ENCODE assay signal across 15 mouse cellular contexts in the genomic region with DNA sequence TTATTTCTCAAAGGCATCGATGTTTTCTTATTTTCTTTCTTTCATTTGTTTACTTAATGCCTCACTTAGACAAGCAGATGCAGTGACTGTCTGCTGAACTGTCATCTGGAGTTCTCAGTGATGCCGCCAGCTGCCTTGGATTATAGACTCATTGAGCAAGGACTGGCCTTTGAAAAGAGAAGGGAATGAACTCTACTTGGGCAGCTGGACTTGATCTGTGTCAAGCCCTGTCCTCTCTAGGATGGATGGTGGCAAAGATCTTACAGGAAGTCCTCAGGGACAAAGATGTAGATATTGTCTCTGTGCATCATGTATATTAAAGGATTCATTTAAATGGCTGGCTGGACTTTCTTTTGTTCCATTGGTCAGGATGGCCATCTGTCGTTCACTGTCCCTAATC. TPM values are rescaled to one million over a fixed set of nuclear protein-coding genes. Genes with fewer than 3 reads are reported as not detected.
DNase-seq lines count a peak whose midpoint lies in the region; ATAC-seq lines count a peak whose summit lies in the region.
"Had no signal": no experiment of that assay in that cellular context is flagged by ENCODE, and none has a peak within 500 bp of the region (broad histone marks: within the 10 kb centered on the region; RNA-seq: fewer than 3 reads in every experiment).

No protein-coding gene starts in this region.

- no peaks in the 10 kb centered on the region for H3K36me3 ChIP-seq in forebrain, embryonic 12.5 days (replicated peaks)
- H3K36me3 ChIP-seq in hindbrain, embryonic 16.5 days (ENCODE audit: control insufficient read depth, insufficient read depth, low read length): no peaks in the 10 kb centered on the region
- no peaks in the 10 kb centered on the region for H3K36me3 ChIP-seq in midbrain, embryonic 14.5 days (ENCODE audit: control insufficient read depth, insufficient read depth, low read length)

- 49% methylated on average over 3 of the region's 3 CpGs for WGBS in forebrain, embryonic 12.5 days
- 33% methylated on average over 3 of the region's 3 CpGs for WGBS in hindbrain, embryonic 16.5 days
- 21% methylated on average over 3 of the region's 3 CpGs for WGBS in midbrain, embryonic 14.5 days

- peak overlapping the region; percentile 90; the same call in 1 of the 2 replicates for H3K4me2 ChIP-seq in forebrain, embryonic 12.5 days
- H3K4me2 ChIP-seq in hindbrain, embryonic 16.5 days (ENCODE audit: low read length): peak overlapping the region; percentile 12; the same call in 1 of the 2 replicates
- peak overlapping the region; percentile 86 for H3K4me2 ChIP-seq in midbrain, embryonic 14.5 days (ENCODE audit: low read length)
- H3K4me2 ChIP-seq: heart, embryonic 11.5 days had no signal

- H3K4me1 ChIP-seq in forebrain, embryonic 12.5 days: peaks cover 48% of the 10 kb centered on the region
- H3K4me1 ChIP-seq in hindbrain, embryonic 16.5 days (ENCODE audit: control insufficient read depth, insufficient read depth, low read depth, low read length): peaks cover 21% of the 10 kb centered on the region
- peaks cover 46% of the 10 kb centered on the region for H3K4me1 ChIP-seq in midbrain, embryonic 14.5 days (ENCODE audit: control insufficient read depth, insufficient read depth, low read length)

- ATAC-seq in forebrain, embryonic 12.5 days (ENCODE audit: low FRiP score): no peak
- no peak for ATAC-seq in hindbrain, embryonic 16.5 days
- no peak for ATAC-seq in midbrain, embryonic 14.5 days (ENCODE audit: low FRiP score, low TSS enrichment)

- no peak overlapping the region for H3K4me3 ChIP-seq in forebrain, embryonic 12.5 days (replicated peaks)
- H3K4me3 ChIP-seq in hindbrain, embryonic 16.5 days (ENCODE audit: low read length): no peak overlapping the region
- no peak overlapping the region for H3K4me3 ChIP-seq in midbrain, embryonic 14.5 days (replicated peaks; ENCODE audit: low read depth, low read length)

- no peak overlapping the region for H3K9ac ChIP-seq in forebrain, embryonic 12.5 days
- H3K9ac ChIP-seq in hindbrain, embryonic 16.5 days (ENCODE audit: low read depth, low read length): no peak overlapping the region
- no peak overlapping the region for H3K9ac ChIP-seq in midbrain, embryonic 14.5 days (replicated peaks; ENCODE audit: low read length)

- peaks cover 9% of the 10 kb centered on the region for H3K27me3 ChIP-seq in forebrain, embryonic 12.5 days
- H3K27me3 ChIP-seq in hindbrain, embryonic 16.5 days (replicated peaks; ENCODE audit: control insufficient read depth, insufficient read depth, low read length): no peaks in the 10 kb centered on the region
- H3K27me3 ChIP-seq in midbrain, embryonic 14.5 days (ENCODE audit: control insufficient read depth, insufficient read depth, low read length): no peaks in the 10 kb centered on the region
- H3K27me3 ChIP-seq: CH12.LX had no signal

- intact Hi-C loops in gastrocnemius, postnatal 14 days (cut with DNase I; ENCODE audit: low total_unique reads): no loop called here

- peak; percentile 62 for DNase-seq in embryo, embryonic 10.5 days (ENCODE audit: low spot score)
- DNase-seq in midbrain, embryonic 14.5 days: peak; percentile 54
- no peak for DNase-seq in adrenal gland, adult 2 months
- DNase-seq in MN1 (ENCODE audit: low spot score): no peak
- DNase-seq in gastrocnemius, postnatal 14 days: no peak
- no peak for DNase-seq in layer of hippocampus, adult 9-11 months
- DNase-seq: adrenal gland, postnatal 10 days; kidney, postnatal 14 days; liver; spleen, adult 18-20 months had no signal

- H3K27ac ChIP-seq in forebrain, embryonic 12.5 days: peak overlapping the region; percentile 75
- H3K27ac ChIP-seq in hindbrain, embryonic 16.5 days (ENCODE audit: low read depth, low read length): no peak overlapping the region
- peak overlapping the region; percentile 62 for H3K27ac ChIP-seq in midbrain, embryonic 14.5 days (replicated peaks; ENCODE audit: low read depth, low read length)

- no peaks in the 10 kb centered on the region for H3K9me3 ChIP-seq in forebrain, embryonic 12.5 days
- H3K9me3 ChIP-seq in hindbrain, embryonic 16.5 days (ENCODE audit: control insufficient read depth, low read length): no peaks in the 10 kb centered on the region
- H3K9me3 ChIP-seq in midbrain, embryonic 14.5 days (ENCODE audit: control insufficient read depth, low read length): no peaks in the 10 kb centered on the region

RNA-seq across cellular contexts. Expression of gene Slc1a2, which starts 5.4 kb away (rescaled TPM):
- polyA plus RNA-seq in forebrain, embryonic 12.5 days (2016; fragmentation: Nextera tagmentation; extraction: Ambion mirVana): 12.1 and 13.1 TPM in 2 replicates
- 16.2 and 18.3 TPM in 2 replicates for polyA plus RNA-seq in hindbrain, embryonic 16.5 days (2015; fragmentation: Nextera tagmentation; extraction: Ambion mirVana)
- polyA plus RNA-seq in midbrain, embryonic 14.5 days (2014; fragmentation: Nextera tagmentation; extraction: Ambion mirVana): 22.3 and 24.0 TPM in 2 replicates
- total RNA-seq in adrenal gland, adult 2 months (2021): under 1 TPM; 0.14 to 0.55 TPM
- polyA plus RNA-seq in adrenal gland, adult 2 months (2012; rRNA removed): 0.01 TPM in 1 of 2 replicates, not detected in the other
- total RNA-seq in gastrocnemius, postnatal 14 days (2021): under 1 TPM; 0.31 to 0.40 TPM
- total RNA-seq: megakaryocyte progenitor cell, adult 5-6 weeks had no signal

Comparison
In these comparisons a context has a peak if more than half of its experiments do, and no peak if none do; other contexts are left out.
1. DNase-seq: peak in embryo, embryonic 10.5 days (single experiment) and midbrain, embryonic 14.5 days (single experiment); none in adrenal gland, adult 2 months (single experiment), MN1 (single experiment), gastrocnemius, postnatal 14 days (single experiment) and layer of hippocampus, adult 9-11 months (single experiment).
2. H3K4me2 ChIP-seq: peak in every context shown above with its lines; median percentile 90 in forebrain, embryonic 12.5 days; 86 in midbrain, embryonic 14.5 days; 12 in hindbrain, embryonic 16.5 days.
3. RNA of gene Slc1a2, which starts 5.4 kb away (polyA plus RNA-seq): 22.3 to 24.0 TPM in midbrain, embryonic 14.5 days, 16.2 to 18.3 TPM in hindbrain, embryonic 16.5 days and 12.1 to 13.1 TPM in forebrain, embryonic 12.5 days; 0.01 TPM in adrenal gland, adult 2 months; every median in the first group is over 10 times any median in the second.